Mouse (Mus musculus) stomach, postnatal 0 days (tissue): ENCODE results near the gene Shisa3. TPM values are rescaled to one million over a fixed set of nuclear protein-coding genes. Genes with fewer than 3 reads are reported as not detected.

ENCODE experiments used
- ATAC-seq: fragments of 200-750 bp; cut with Nextera tagmentation; 2 replicates; pipeline ENCODE4 v1.8.0; 2017; ENCODE audit not compliant: low FRiP score, low TSS enrichment
- DNase-seq: peaks from one replicate; pipeline ENCODE4 v3.0.0-alpha.2; 2016; ENCODE audit warnings: low spot score
- H3K27ac ChIP-seq: fragments of 300-500 bp; sonication (generic); replicated peaks from 2 replicates; pipeline ENCODE4 v1.5.1; 2014; ENCODE audit warnings: mild to moderate bottlenecking, control low read depth
- H3K27me3 ChIP-seq: fragments of 300-500 bp; sonication (generic); 2 replicates; pipeline ENCODE4 v1.6.1; 2014; ENCODE audit warnings: low read length; ENCODE audit not compliant: control insufficient read depth, insufficient read depth
- H3K36me3 ChIP-seq: fragments of 300-500 bp; sonication (generic); 2 replicates; pipeline ENCODE4 v1.6.1; 2014; ENCODE audit warnings: low read length, mixed read lengths; ENCODE audit not compliant: control insufficient read depth, insufficient read depth
- H3K4me1 ChIP-seq: fragments of 300-500 bp; sonication (generic); replicated peaks from 2 replicates; pipeline ENCODE4 v1.6.1; 2014; ENCODE audit warnings: antibody characterized with exemption; ENCODE audit not compliant: control insufficient read depth, insufficient read depth
- H3K4me2 ChIP-seq: fragments of 300-500 bp; sonication (generic); replicated peaks from 2 replicates; pipeline ENCODE4 v1.6.1; 2014; ENCODE audit warnings: low read depth, mild to moderate bottlenecking, control low read depth, moderate library complexity
- H3K4me3 ChIP-seq: fragments of 300-500 bp; sonication (generic); 2 replicates; pipeline ENCODE4 v1.5.1; 2014; ENCODE audit warnings: low read depth, low read length, control low read depth
- H3K9ac ChIP-seq: fragments of 300-500 bp; sonication (generic); 2 replicates; pipeline ENCODE4 v1.6.1; 2014; ENCODE audit warnings: mild to moderate bottlenecking, low read length, control low read depth, mixed read lengths
- H3K9me3 ChIP-seq: fragments of 300-500 bp; sonication (generic); 2 replicates; pipeline ENCODE4 v1.6.1; 2016; ENCODE audit warnings: low read length; ENCODE audit not compliant: control insufficient read depth
- CTCF ChIP-seq: IDR thresholded peaks from 2 replicates; pipeline ENCODE4 v1.5.1; 2016; ENCODE audit warnings: antibody characterized with exemption, low read depth, mild to moderate bottlenecking, moderate library complexity
- EP300 ChIP-seq: optimal IDR thresholded peaks from 2 replicates; pipeline ENCODE3; 2016; ENCODE audit warnings: antibody characterized with exemption
- WGBS: fragments of 180-500 bp; shearing (Covaris S2); extraction: QIAGEN DNeasy Blood & Tissue Kit; methylation state at CpG from one replicate; pipeline ENCODE4 v1.1.7; 2014; 5-methylcytosine and 5-hydroxymethylcytosine counted together
- polyA plus RNA-seq: library from polyadenylated mRNA; unstranded; fragments of >200 nt; fragmentation: Nextera tagmentation; extraction: Ambion mirVana; gene quantifications from 2 replicates; pipeline ENCODE4 v1.2.1, GENCODE M21; 2015

Shisa3 gene
- 13.7 and 14.5 TPM in 2 replicates for polyA plus RNA-seq

- Histone ChIP-seq H3K27ac (peak within 1 kb of the TSS; percentile 53), H3K36me3 (no peaks in the 10 kb centered on the region), H3K9me3 (no peaks in the 10 kb centered on the region), H3K27me3 (peaks cover 13% of the 10 kb centered on the region; the same call in 1 of the 2 replicates), H3K4me1 (no peaks in the 10 kb centered on the region; the same call in none of the 2 replicates), H3K9ac (peak within 1 kb of the TSS; percentile 57), H3K4me2 (peak within 1 kb of the TSS; percentile 83), H3K4me3 (peak within 1 kb of the TSS; percentile 53)
- peak; percentile 75 for ATAC-seq
- TF ChIP-seq EP300 = no peak
- TF ChIP-seq CTCF = peak; percentile 31
- WGBS = 1% methylated on average over 75 of the region's 86 CpGs
- DNase-seq = peak; percentile 39
These were observed at the start of gene Shisa3 for GRCm38 (mm10) chr5:67607804-67608673. Gene Shisa3, plus strand, starts transcription at chr5:67607882.

- ATAC-seq = no peak
- H3K4me3 ChIP-seq = no peak overlapping the region
These were observed 49.0 kb upstream of the Shisa3 start for GRCm38 (mm10) chr5:67558644-67559043.

GRCm38 (mm10) chr5:67559063-67559462 is 48.6 kb upstream of the Shisa3 start:
- no peak overlapping the region for H3K4me3 ChIP-seq
- H3K36me3 ChIP-seq = no peaks in the 10 kb centered on the region
- WGBS = 76% methylated on average over 3 of the region's 3 CpGs
- H3K27ac ChIP-seq = no peak overlapping the region
- no peak for ATAC-seq
- H3K4me2 ChIP-seq = no peak overlapping the region
- H3K4me1 ChIP-seq = no peaks in the 10 kb centered on the region
- DNase-seq = no peak
- no peak overlapping the region for H3K9ac ChIP-seq
- TF ChIP-seq CTCF (no peak), EP300 (no peak)
- no peaks in the 10 kb centered on the region for H3K27me3 ChIP-seq
- H3K9me3 ChIP-seq = no peaks in the 10 kb centered on the region

More at GRCm38 (mm10) chr5:67558644-67559043, 49.0 kb upstream of the Shisa3 start:
- no peak overlapping the region for H3K4me2 ChIP-seq
- 66% methylated on average over 4 of the region's 4 CpGs for WGBS
- H3K36me3 ChIP-seq = no peaks in the 10 kb centered on the region
- no peak for DNase-seq
- no peaks in the 10 kb centered on the region for H3K27me3 ChIP-seq
- H3K9me3 ChIP-seq = no peaks in the 10 kb centered on the region
- H3K4me1 ChIP-seq = no peaks in the 10 kb centered on the region
- no peak overlapping the region for H3K9ac ChIP-seq
- H3K27ac ChIP-seq = no peak overlapping the region
- no peak for TF ChIP-seq EP300
- TF ChIP-seq CTCF = no peak

GRCm38 (mm10) chr5:67572552-67573155 is 35.0 kb upstream of the Shisa3 start:
- Histone ChIP-seq H3K4me3 (no peak overlapping the region), H3K9me3 (no peaks in the 10 kb centered on the region), H3K4me1 (no peaks in the 10 kb centered on the region), H3K9ac (no peak overlapping the region), H3K36me3 (no peaks in the 10 kb centered on the region), H3K27me3 (no peaks in the 10 kb centered on the region), H3K27ac (no peak overlapping the region), H3K4me2 (no peak overlapping the region)
- DNase-seq (no peak), ATAC-seq (no peak; the same call in 1 of the 2 replicates)
- WGBS = 37% methylated on average over 6 of the region's 6 CpGs
- TF ChIP-seq EP300 (no peak), CTCF (no peak)

- Histone ChIP-seq H3K4me2 (no peak overlapping the region), H3K9me3 (no peaks in the 10 kb centered on the region), H3K36me3 (no peaks in the 10 kb centered on the region), H3K4me1 (no peaks in the 10 kb centered on the region), H3K4me3 (no peak overlapping the region), H3K27me3 (no peaks in the 10 kb centered on the region), H3K9ac (no peak overlapping the region), H3K27ac (no peak overlapping the region)
- ATAC-seq (no peak), DNase-seq (no peak)
- TF ChIP-seq EP300 (no peak), CTCF (no peak)
- WGBS = 57% methylated on average over 9 of the region's 9 CpGs
These were observed 33.6 kb upstream of the Shisa3 start for GRCm38 (mm10) chr5:67574039-67574438.

GRCm38 (mm10) chr5:67575705-67576104 is 32.0 kb upstream of the Shisa3 start:
- no peak overlapping the region for H3K27ac ChIP-seq
- no peak for TF ChIP-seq CTCF
- no peak for TF ChIP-seq EP300
- ATAC-seq (no peak), DNase-seq (no peak)
- no peak overlapping the region for H3K4me2 ChIP-seq
- H3K36me3 ChIP-seq = no peaks in the 10 kb centered on the region
- 62% methylated on average over 2 of the region's 2 CpGs for WGBS
- no peak overlapping the region for H3K9ac ChIP-seq
- H3K9me3 ChIP-seq = no peaks in the 10 kb centered on the region
- H3K27me3 ChIP-seq = no peaks in the 10 kb centered on the region
- no peaks in the 10 kb centered on the region for H3K4me1 ChIP-seq
- no peak overlapping the region for H3K4me3 ChIP-seq
